Mouse (Mus musculus): ENCODE data around the gene Col19a1.

The Col19a1 gene

GRCm38 (mm10) chr1:24230428-24230827 lies 356.8 kb downstream of the Col19a1 start:
- no peak for DNase-seq (ENCODE audit: low spot score in 2 of 2)

GRCm38 (mm10) chr1:24229552-24229951 lies 357.7 kb downstream of the Col19a1 start:
- DNase-seq (ENCODE audit: low spot score in 2 of 2), result no peak

- no peak for DNase-seq (ENCODE audit: low spot score in 2 of 2)
Measured at GRCm38 (mm10) chr1:24226941-24227711, 360.1 kb downstream of the Col19a1 start.

- no peak for DNase-seq (ENCODE audit: low spot score in 2 of 2)
Measured at GRCm38 (mm10) chr1:24225825-24226526, 361.3 kb downstream of the Col19a1 start.

- DNase-seq (ENCODE audit: low spot score in 2 of 2), result no peak
Measured at GRCm38 (mm10) chr1:24222981-24223612, 364.2 kb downstream of the Col19a1 start.

- DNase-seq (ENCODE audit: low spot score in 2 of 2), result no peak
Measured at GRCm38 (mm10) chr1:24222231-24222630, 365.0 kb downstream of the Col19a1 start.

GRCm38 (mm10) chr1:24219041-24219440 lies 368.2 kb downstream of the Col19a1 start:
- DNase-seq (ENCODE audit: low spot score in 2 of 2), result no peak

Data from urinary bladder, postnatal 36 days (tissue).